Mouse (Mus musculus) neural tube, embryonic 13.5 days (tissue): Measurements from ENCODE around the gene N6amt1. TPM values are rescaled to one million over a fixed set of nuclear protein-coding genes. Genes with fewer than 3 reads are reported as not detected.

Source experiments
- ATAC-seq: fragments of 200-750 bp; cut with Nextera tagmentation; 2 replicates; pipeline ENCODE4 v1.8.0; 2017; ENCODE audit warnings: low read depth, mild to moderate bottlenecking, moderate TSS enrichment, moderate library complexity
- H3K27ac ChIP-seq: fragments of 300-500 bp; sonication (generic); replicated peaks from 2 replicates; pipeline ENCODE4 v1.5.1; 2015; ENCODE audit warnings: moderate library complexity, mild to moderate bottlenecking, inconsistent platforms
- H3K27me3 ChIP-seq: fragments of 300-500 bp; sonication (generic); 2 replicates; pipeline ENCODE4 v1.6.1; 2015; ENCODE audit warnings: mild to moderate bottlenecking, inconsistent platforms
- H3K36me3 ChIP-seq: fragments of 300-500 bp; sonication (generic); 2 replicates; pipeline ENCODE4 v1.6.1; 2015; ENCODE audit warnings: mild to moderate bottlenecking, inconsistent platforms
- H3K4me1 ChIP-seq: fragments of 300-500 bp; sonication (generic); replicated peaks from 2 replicates; pipeline ENCODE4 v1.6.1; 2015; ENCODE audit warnings: inconsistent platforms
- H3K4me2 ChIP-seq: fragments of 300-500 bp; sonication (generic); 2 replicates; pipeline ENCODE4 v1.6.1; 2015; ENCODE audit warnings: inconsistent platforms, mild to moderate bottlenecking, moderate library complexity
- H3K4me3 ChIP-seq: fragments of 300-500 bp; sonication (generic); 2 replicates; pipeline ENCODE4 v1.5.1; 2015; ENCODE audit warnings: mild to moderate bottlenecking, inconsistent platforms
- H3K9ac ChIP-seq: fragments of 300-500 bp; sonication (generic); 2 replicates; pipeline ENCODE4 v1.6.1; 2015; ENCODE audit warnings: moderate library complexity, mild to moderate bottlenecking, inconsistent platforms
- H3K9me3 ChIP-seq: fragments of 300-500 bp; sonication (generic); 2 replicates; pipeline ENCODE4 v1.6.1; 2016; ENCODE audit warnings: inconsistent platforms
- WGBS: fragments of 180-500 bp; shearing (Covaris S2); methylation state at CpG from one replicate; pipeline ENCODE4 v1.1.7; 2015; 5-methylcytosine and 5-hydroxymethylcytosine counted together
- polyA plus RNA-seq: library from polyadenylated mRNA; unstranded; fragments of >200 nt; fragmentation: Nextera tagmentation; extraction: Ambion mirVana; gene quantifications from 2 replicates; pipeline ENCODE4 v1.2.1, GENCODE M21; 2015

Gene N6amt1
- polyA plus RNA-seq, 1 experiment from 2014 or later, result 21.2 TPM

GRCm38 (mm10) chr16:87341043-87341572 is 12.9 kb upstream of the N6amt1 start:
- Histone ChIP-seq H3K4me2 (no peak overlapping the region), H3K4me1 (no peaks in the 10 kb centered on the region), H3K9ac (no peak overlapping the region), H3K27me3 (no peaks in the 10 kb centered on the region), H3K4me3 (no peak overlapping the region), H3K36me3 (no peaks in the 10 kb centered on the region), H3K27ac (no peak overlapping the region), H3K9me3 (no peaks in the 10 kb centered on the region)
- ATAC-seq, result no peak
- WGBS, result 83% methylated on average over 6 of the region's 6 CpGs

- Histone ChIP-seq H3K9me3 (no peaks in the 10 kb centered on the region), H3K4me1 (no peaks in the 10 kb centered on the region), H3K36me3 (no peaks in the 10 kb centered on the region), H3K9ac (no peak overlapping the region), H3K4me3 (no peak overlapping the region), H3K4me2 (no peak overlapping the region), H3K27ac (no peak overlapping the region), H3K27me3 (peaks cover 15% of the 10 kb centered on the region)
- WGBS, result 98% methylated on average over 2 of the region's 2 CpGs
- no peak for ATAC-seq
Measured at GRCm38 (mm10) chr16:87348133-87348532, 5.9 kb upstream of the N6amt1 start.

GRCm38 (mm10) chr16:87351386-87352105 is 2.4 kb upstream of the N6amt1 start:
- no peak for ATAC-seq
- Histone ChIP-seq H3K4me1 (peaks cover 2% of the 10 kb centered on the region; the same call in 1 of the 2 replicates), H3K9ac (no peak overlapping the region), H3K4me2 (no peak overlapping the region), H3K4me3 (no peak overlapping the region), H3K27ac (no peak overlapping the region), H3K9me3 (no peaks in the 10 kb centered on the region), H3K36me3 (peaks cover 4% of the 10 kb centered on the region; the same call in 1 of the 2 replicates), H3K27me3 (peaks cover 15% of the 10 kb centered on the region)
- 81% methylated on average over 5 of the region's 5 CpGs for WGBS

- H3K36me3 ChIP-seq, result peaks cover 19% of the 10 kb centered on the region
Measured at GRCm38 (mm10) chr16:87353605-87354004, 380 bp upstream of the N6amt1 start.

GRCm38 (mm10) chr16:87354748-87355147 is 763 bp downstream of the N6amt1 start:
- H3K27me3 ChIP-seq, result peaks cover 10% of the 10 kb centered on the region
- H3K4me3 ChIP-seq, result peak overlapping the region; percentile 68
- H3K4me2 ChIP-seq, result peak overlapping the region; percentile 57
- H3K9me3 ChIP-seq, result no peaks in the 10 kb centered on the region
- peaks cover 2% of the 10 kb centered on the region; the same call in 1 of the 2 replicates for H3K4me1 ChIP-seq
- peak overlapping the region; percentile 90; the same call in 1 of the 2 replicates for H3K27ac ChIP-seq
- H3K36me3 ChIP-seq, result peaks cover 27% of the 10 kb centered on the region
- ATAC-seq, result no peak; the same call in 1 of the 2 replicates
- WGBS, result 81% methylated on average over 7 of the region's 7 CpGs
- peak overlapping the region; percentile 75; the same call in 1 of the 2 replicates for H3K9ac ChIP-seq

More at GRCm38 (mm10) chr16:87353605-87354004, 380 bp upstream of the N6amt1 start:
- peak overlapping the region; percentile 57 for H3K4me2 ChIP-seq
- no peaks in the 10 kb centered on the region for H3K9me3 ChIP-seq
- no peak overlapping the region for H3K27ac ChIP-seq
- peak; percentile 52 for ATAC-seq
- H3K4me3 ChIP-seq, result peak overlapping the region; percentile 68
- H3K4me1 ChIP-seq, result peaks cover 2% of the 10 kb centered on the region; the same call in 1 of the 2 replicates
- H3K9ac ChIP-seq, result no peak overlapping the region; the same call in 1 of the 2 replicates
- WGBS, result 94% methylated on average over 1 of the region's 1 CpGs
- peaks cover 10% of the 10 kb centered on the region for H3K27me3 ChIP-seq

GRCm38 (mm10) chr16:87360096-87360495 is 6.1 kb downstream of the N6amt1 start:
- Histone ChIP-seq H3K9ac (no peak overlapping the region), H3K36me3 (peaks cover 63% of the 10 kb centered on the region), H3K4me2 (no peak overlapping the region), H3K27me3 (no peaks in the 10 kb centered on the region), H3K4me1 (no peaks in the 10 kb centered on the region), H3K27ac (no peak overlapping the region), H3K9me3 (no peaks in the 10 kb centered on the region), H3K4me3 (no peak overlapping the region)
- ATAC-seq, result no peak
- WGBS, result 91% methylated on average over 6 of the region's 6 CpGs

- Histone ChIP-seq H3K4me1 (no peaks in the 10 kb centered on the region), H3K9ac (no peak overlapping the region), H3K36me3 (peaks cover 68% of the 10 kb centered on the region), H3K27ac (no peak overlapping the region), H3K4me2 (no peak overlapping the region), H3K9me3 (no peaks in the 10 kb centered on the region), H3K27me3 (no peaks in the 10 kb centered on the region), H3K4me3 (no peak overlapping the region)
- no peak for ATAC-seq
- WGBS, result 93% methylated on average over 4 of the region's 4 CpGs
Measured at GRCm38 (mm10) chr16:87364231-87364630, 10.2 kb downstream of the N6amt1 start.

GRCm38 (mm10) chr16:87366035-87366434 is 12.1 kb downstream of the N6amt1 start:
- no peak for ATAC-seq
- Histone ChIP-seq H3K27ac (no peak overlapping the region), H3K9ac (no peak overlapping the region), H3K27me3 (no peaks in the 10 kb centered on the region), H3K4me1 (no peaks in the 10 kb centered on the region), H3K4me3 (no peak overlapping the region), H3K4me2 (no peak overlapping the region), H3K36me3 (peaks cover 63% of the 10 kb centered on the region), H3K9me3 (no peaks in the 10 kb centered on the region)
- WGBS, result 67% methylated on average over 10 of the region's 10 CpGs

GRCm38 (mm10) chr16:87366445-87366844 is 12.5 kb downstream of the N6amt1 start:
- Histone ChIP-seq H3K4me3 (no peak overlapping the region), H3K4me1 (no peaks in the 10 kb centered on the region), H3K9me3 (no peaks in the 10 kb centered on the region), H3K27ac (no peak overlapping the region), H3K36me3 (peaks cover 63% of the 10 kb centered on the region), H3K4me2 (no peak overlapping the region), H3K27me3 (no peaks in the 10 kb centered on the region), H3K9ac (no peak overlapping the region)
- no peak for ATAC-seq
- 96% methylated on average over 6 of the region's 6 CpGs for WGBS

DNA sequence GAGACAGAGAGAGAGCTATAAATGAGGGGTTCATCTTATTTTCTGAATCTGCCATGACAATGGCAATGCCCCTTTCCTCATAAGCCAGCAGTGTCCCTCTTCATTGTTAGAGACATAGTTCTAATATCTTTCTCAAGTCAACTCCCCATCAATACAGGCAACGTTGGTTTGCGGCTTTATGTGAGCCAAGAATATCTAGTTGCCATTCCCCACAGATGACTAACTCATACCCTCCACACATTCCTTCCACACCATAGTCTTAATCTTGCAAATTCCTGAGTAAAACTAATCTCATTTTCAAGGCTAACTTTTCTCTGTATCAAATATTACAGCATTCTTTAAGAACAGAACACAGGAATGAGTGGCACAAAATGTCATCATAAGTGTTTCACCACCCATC is 29.0 kb downstream of the N6amt1 start:
- ATAC-seq, result no peak
- Histone ChIP-seq H3K9me3 (no peaks in the 10 kb centered on the region), H3K36me3 (peaks cover 82% of the 10 kb centered on the region), H3K4me2 (no peak overlapping the region), H3K4me3 (no peak overlapping the region), H3K9ac (no peak overlapping the region), H3K4me1 (no peaks in the 10 kb centered on the region), H3K27me3 (no peaks in the 10 kb centered on the region), H3K27ac (no peak overlapping the region)
- 94% methylated on average over 2 of the region's 2 CpGs for WGBS

- no peak for ATAC-seq
- no peaks in the 10 kb centered on the region for H3K27me3 ChIP-seq
- H3K9ac ChIP-seq, result no peak overlapping the region
- H3K4me2 ChIP-seq, result no peak overlapping the region
- no peak overlapping the region for H3K27ac ChIP-seq
- peaks cover 86% of the 10 kb centered on the region for H3K36me3 ChIP-seq
- no peaks in the 10 kb centered on the region for H3K4me1 ChIP-seq
- H3K4me3 ChIP-seq, result no peak overlapping the region
- no peaks in the 10 kb centered on the region for H3K9me3 ChIP-seq
- WGBS, result 78% methylated on average over 2 of the region's 2 CpGs
Measured at GRCm38 (mm10) chr16:87384366-87384765, 30.4 kb downstream of the N6amt1 start.

DNA sequence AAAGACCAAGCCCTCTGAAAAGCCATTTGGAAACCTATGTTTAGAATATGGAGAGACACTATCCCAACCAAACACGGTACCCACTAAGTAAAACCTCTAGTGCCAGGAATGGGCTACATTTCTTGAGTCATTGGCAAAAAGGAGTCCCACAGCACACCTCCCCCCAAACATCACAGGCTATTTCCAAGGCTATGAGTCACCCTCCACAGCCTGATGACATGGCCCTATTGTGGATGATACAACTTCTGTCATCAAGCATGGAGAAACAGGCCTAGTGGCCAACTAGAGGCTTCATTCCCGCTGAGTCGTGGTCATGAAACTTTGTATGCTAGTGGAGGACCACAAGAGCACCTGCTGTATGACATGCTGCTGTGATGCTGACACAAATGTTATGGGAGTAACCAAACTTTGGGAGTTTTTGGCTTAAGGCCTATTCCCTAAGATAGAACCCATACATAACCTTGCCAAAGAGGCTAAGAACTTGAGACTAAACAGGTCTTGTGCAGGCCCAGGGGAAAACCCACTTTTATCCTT is 33.5 kb downstream of the N6amt1 start:
- H3K27ac ChIP-seq, result no peak overlapping the region
- no peaks in the 10 kb centered on the region for H3K27me3 ChIP-seq
- H3K4me3 ChIP-seq, result no peak overlapping the region
- no peak overlapping the region for H3K4me2 ChIP-seq
- H3K9ac ChIP-seq, result no peak overlapping the region
- peaks cover 72% of the 10 kb centered on the region for H3K36me3 ChIP-seq
- H3K4me1 ChIP-seq, result no peaks in the 10 kb centered on the region
- no peak for ATAC-seq
- H3K9me3 ChIP-seq, result no peaks in the 10 kb centered on the region
- 97% methylated on average over 3 of the region's 3 CpGs for WGBS
